Mouse (Mus musculus) hindbrain, embryonic 13.5 days (tissue): ENCODE measurements at regions not wholly inside any gene's neighbourhood (a gene's known extent, or its start where the extent isn't known, plus 50 kb on each side); places are given as distances from the start of the nearest gene placed in this dataset.

Experiments used
- ATAC-seq: fragments of 200-750 bp; cut with Nextera tagmentation; 2 replicates; pipeline ENCODE4 v1.8.0; 2017; ENCODE audit warnings: moderate TSS enrichment; ENCODE audit not compliant: low FRiP score
- H3K27ac ChIP-seq: fragments of 300-500 bp; sonication (generic); 2 replicates; pipeline ENCODE4 v1.5.1; 2015; ENCODE audit warnings: inconsistent platforms, mild to moderate bottlenecking, moderate library complexity
- H3K27me3 ChIP-seq: fragments of 300-500 bp; sonication (generic); 2 replicates; pipeline ENCODE4 v1.6.1; 2015; ENCODE audit warnings: mild to moderate bottlenecking, inconsistent platforms
- H3K36me3 ChIP-seq: fragments of 300-500 bp; sonication (generic); 2 replicates; pipeline ENCODE4 v1.6.1; 2015; ENCODE audit warnings: mild to moderate bottlenecking, inconsistent platforms
- H3K4me1 ChIP-seq: fragments of 300-500 bp; sonication (generic); replicated peaks from 2 replicates; pipeline ENCODE4 v1.6.1; 2015; ENCODE audit warnings: inconsistent platforms
- H3K4me2 ChIP-seq: fragments of 300-500 bp; sonication (generic); 2 replicates; pipeline ENCODE4 v1.6.1; 2015; ENCODE audit warnings: inconsistent platforms, mild to moderate bottlenecking, moderate library complexity
- H3K4me3 ChIP-seq: fragments of 300-500 bp; sonication (generic); 2 replicates; pipeline ENCODE4 v1.5.1; 2015; ENCODE audit warnings: mild to moderate bottlenecking, inconsistent platforms
- H3K9ac ChIP-seq: fragments of 300-500 bp; sonication (generic); 2 replicates; pipeline ENCODE4 v1.6.1; 2015; ENCODE audit warnings: mild to moderate bottlenecking, inconsistent platforms
- H3K9me3 ChIP-seq: fragments of 300-500 bp; sonication (generic); 2 replicates; pipeline ENCODE4 v1.6.1; 2016; ENCODE audit warnings: inconsistent platforms
- WGBS: fragments of 180-500 bp; shearing (Covaris S2); methylation state at CpG from one replicate; pipeline ENCODE4 v1.1.7; 2015; 5-methylcytosine and 5-hydroxymethylcytosine counted together

DNA sequence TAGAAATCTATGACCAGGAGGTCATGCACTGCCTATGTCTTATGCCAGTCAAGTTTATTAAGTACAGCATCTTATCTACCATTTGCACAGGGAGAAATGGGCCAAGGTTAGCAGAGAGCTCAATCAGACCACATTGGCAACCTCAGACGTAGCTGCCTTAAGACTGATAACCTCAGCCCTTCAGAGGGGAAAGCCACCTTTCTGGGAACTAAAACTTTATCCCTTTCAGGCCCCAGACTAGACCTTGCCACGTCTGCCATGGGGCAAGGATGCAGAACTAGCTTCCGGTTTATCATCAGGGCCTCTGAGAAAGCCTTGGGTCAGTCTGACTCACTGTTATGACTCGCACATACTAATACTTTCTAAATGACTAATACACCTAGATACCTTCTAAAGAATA is 188.8 kb upstream of the Agap1 start:
- no peak for ATAC-seq
- H3K27ac ChIP-seq, result no peak overlapping the region
- H3K27me3 ChIP-seq, result no peaks in the 10 kb centered on the region
- H3K9ac ChIP-seq, result no peak overlapping the region
- H3K4me3 ChIP-seq, result no peak overlapping the region
- no peak overlapping the region for H3K4me2 ChIP-seq
- 90% methylated on average over 4 of the region's 4 CpGs for WGBS
- no peaks in the 10 kb centered on the region for H3K36me3 ChIP-seq
- no peaks in the 10 kb centered on the region for H3K9me3 ChIP-seq
- no peaks in the 10 kb centered on the region for H3K4me1 ChIP-seq

DNA sequence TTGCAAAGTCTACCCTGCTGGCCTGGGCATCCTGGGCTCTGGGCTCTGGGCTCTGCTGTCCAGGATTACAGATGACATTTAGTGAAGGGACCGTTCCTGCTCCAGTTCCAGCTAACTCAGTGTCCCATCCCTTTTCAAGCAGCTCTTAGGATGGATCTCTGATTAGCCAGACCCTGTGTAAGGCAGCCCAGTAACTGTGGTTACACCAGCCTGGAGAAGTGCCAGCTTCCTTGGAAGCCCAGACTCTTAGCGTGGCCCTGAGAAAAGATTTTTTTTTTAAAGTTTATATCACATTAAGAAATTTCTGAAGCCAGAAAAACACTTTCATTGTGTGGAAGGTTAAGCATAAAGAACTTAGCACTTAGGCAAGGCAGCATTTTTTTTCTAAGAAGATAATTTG is 185.8 kb upstream of the Agap1 start:
- no peak overlapping the region for H3K9ac ChIP-seq
- H3K4me1 ChIP-seq, result no peaks in the 10 kb centered on the region
- no peaks in the 10 kb centered on the region for H3K27me3 ChIP-seq
- H3K9me3 ChIP-seq, result no peaks in the 10 kb centered on the region
- H3K4me2 ChIP-seq, result no peak overlapping the region
- H3K4me3 ChIP-seq, result no peak overlapping the region
- no peak for ATAC-seq
- WGBS, result 67% methylated on average over 2 of the region's 2 CpGs
- H3K27ac ChIP-seq, result no peak overlapping the region
- no peaks in the 10 kb centered on the region for H3K36me3 ChIP-seq

DNA sequence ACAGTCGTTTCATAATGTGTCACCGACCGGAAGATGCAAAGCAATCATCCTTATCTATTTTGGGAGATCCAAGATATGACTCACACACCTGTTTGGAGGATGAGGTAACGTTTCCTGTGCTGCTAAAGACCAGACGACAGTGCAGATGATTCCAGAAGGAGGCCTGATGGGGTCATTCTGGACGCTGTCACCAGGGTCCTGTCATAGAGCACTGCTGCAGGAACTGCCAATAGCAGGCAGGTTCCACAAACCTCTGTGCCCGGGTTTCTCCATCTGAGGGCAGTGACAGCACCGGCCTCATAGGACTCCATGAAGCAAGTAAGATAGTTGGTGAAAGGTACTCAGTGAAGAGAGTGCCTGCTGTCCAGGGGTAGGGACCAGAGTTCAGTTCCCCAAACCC is 182.9 kb upstream of the Agap1 start:
- Histone ChIP-seq H3K27ac (no peak overlapping the region), H3K4me2 (no peak overlapping the region), H3K4me1 (no peaks in the 10 kb centered on the region), H3K4me3 (no peak overlapping the region), H3K9me3 (no peaks in the 10 kb centered on the region), H3K27me3 (no peaks in the 10 kb centered on the region), H3K36me3 (no peaks in the 10 kb centered on the region), H3K9ac (no peak overlapping the region)
- 85% methylated on average over 8 of the region's 8 CpGs for WGBS
- ATAC-seq, result no peak

DNA sequence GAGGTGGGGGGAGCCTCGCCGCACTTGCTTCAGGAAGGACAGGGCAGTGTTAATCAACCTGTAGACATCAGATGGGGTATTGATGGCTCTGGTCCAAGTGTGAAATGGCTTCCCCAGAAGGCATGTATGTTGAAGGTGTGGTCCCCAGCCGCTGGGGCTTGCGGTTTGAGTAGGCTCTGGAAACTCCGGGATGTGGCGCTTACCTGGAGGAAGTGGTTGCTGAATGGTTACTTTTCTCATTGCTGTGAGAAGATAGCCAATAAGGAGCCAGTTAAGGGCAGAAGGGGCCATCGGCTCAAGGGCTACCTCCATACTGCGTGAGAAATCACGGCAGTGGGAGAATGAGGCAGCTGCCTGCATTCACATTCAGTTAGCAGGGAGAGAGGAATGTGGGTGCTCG is 181.6 kb upstream of the Agap1 start:
- no peak for ATAC-seq
- 91% methylated on average over 10 of the region's 10 CpGs for WGBS
- Histone ChIP-seq H3K4me3 (no peak overlapping the region), H3K27ac (no peak overlapping the region), H3K27me3 (no peaks in the 10 kb centered on the region), H3K4me2 (no peak overlapping the region), H3K36me3 (no peaks in the 10 kb centered on the region), H3K9ac (no peak overlapping the region), H3K4me1 (no peaks in the 10 kb centered on the region), H3K9me3 (no peaks in the 10 kb centered on the region)

DNA sequence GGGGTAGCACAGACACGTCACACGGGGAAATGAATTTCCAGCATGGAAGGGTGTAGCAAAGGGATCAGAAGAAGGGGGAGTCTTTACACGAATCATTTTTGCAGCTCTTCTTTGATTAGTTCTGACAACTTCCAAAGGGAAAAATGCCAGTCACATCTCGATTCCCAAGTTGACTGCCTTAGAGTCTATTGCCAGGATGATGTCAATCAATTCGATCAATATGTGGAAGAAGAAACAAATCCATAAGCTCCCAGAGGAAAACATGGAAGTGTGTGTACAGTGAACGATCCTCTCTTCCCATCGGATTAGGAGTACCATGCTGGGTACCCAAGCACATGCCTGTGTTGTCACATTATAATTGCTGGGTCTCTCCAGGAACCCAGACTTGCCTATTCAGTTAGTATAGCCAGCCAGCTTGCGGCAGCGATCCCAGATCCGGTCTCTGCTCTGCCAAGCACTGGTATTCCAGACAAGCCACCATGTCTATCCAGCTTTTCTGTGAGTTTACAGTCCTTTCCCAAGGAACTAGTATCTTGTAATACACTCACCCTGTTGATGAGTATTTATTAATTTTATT is 180.7 kb upstream of the Agap1 start:
- Histone ChIP-seq H3K36me3 (no peaks in the 10 kb centered on the region), H3K27ac (no peak overlapping the region), H3K27me3 (no peaks in the 10 kb centered on the region), H3K9ac (no peak overlapping the region), H3K4me1 (no peaks in the 10 kb centered on the region), H3K9me3 (no peaks in the 10 kb centered on the region), H3K4me2 (no peak overlapping the region), H3K4me3 (no peak overlapping the region)
- WGBS, result 92% methylated on average over 10 of the region's 10 CpGs
- ATAC-seq, result no peak

DNA sequence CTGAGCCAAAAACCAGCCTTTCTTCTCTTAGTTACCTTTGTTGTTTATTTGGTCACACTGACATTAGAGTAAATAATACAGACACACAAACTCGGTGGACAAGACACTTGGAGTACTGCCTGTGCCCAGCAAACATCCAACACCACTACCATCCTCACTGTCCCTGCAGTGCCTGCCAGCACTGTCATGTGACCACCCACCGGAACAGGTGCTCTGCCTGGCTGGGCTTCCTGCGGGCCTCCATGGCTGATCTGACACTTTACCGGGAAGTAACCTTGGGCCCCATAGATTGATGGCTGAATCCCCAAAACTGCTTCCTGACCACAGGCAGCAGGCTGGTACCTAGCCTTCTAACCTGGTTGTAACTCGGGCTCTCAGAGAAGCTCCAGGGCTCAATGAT is 175.2 kb upstream of the Agap1 start:
- WGBS, result 87% methylated on average over 5 of the region's 5 CpGs
- Histone ChIP-seq H3K4me3 (no peak overlapping the region), H3K36me3 (no peaks in the 10 kb centered on the region), H3K27ac (no peak overlapping the region), H3K9ac (no peak overlapping the region), H3K9me3 (no peaks in the 10 kb centered on the region), H3K27me3 (no peaks in the 10 kb centered on the region), H3K4me2 (no peak overlapping the region), H3K4me1 (no peaks in the 10 kb centered on the region)
- no peak for ATAC-seq

DNA sequence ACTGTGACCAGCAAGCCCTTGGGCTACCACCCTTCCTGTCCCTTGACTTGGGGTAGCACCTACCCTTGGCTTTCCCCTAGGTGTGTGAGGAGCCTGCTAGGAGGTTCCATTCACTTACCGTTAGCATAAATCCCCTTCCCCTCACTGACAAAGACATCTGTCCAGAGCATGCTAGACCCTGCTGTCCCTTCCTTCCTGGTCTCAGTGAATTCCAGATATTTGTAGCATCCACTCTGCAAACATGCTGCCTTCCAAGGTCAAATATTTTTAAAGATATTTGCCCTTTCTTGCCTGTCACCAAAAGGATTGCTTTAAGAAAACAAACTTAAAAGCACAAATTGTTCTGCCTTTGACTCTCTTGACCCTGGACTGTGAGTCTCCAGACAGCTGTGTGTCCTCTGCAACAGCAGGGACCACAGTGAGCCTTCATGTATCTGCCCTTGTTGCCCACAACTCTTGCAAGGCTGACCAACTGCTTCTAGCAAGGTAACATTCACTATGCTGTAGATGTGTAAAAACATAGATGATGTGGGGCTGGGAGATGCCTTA is 173.4 kb upstream of the Agap1 start:
- 72% methylated on average over 1 of the region's 1 CpGs for WGBS
- H3K9ac ChIP-seq, result no peak overlapping the region
- H3K36me3 ChIP-seq, result no peaks in the 10 kb centered on the region
- H3K9me3 ChIP-seq, result no peaks in the 10 kb centered on the region
- H3K4me2 ChIP-seq, result no peak overlapping the region
- no peak overlapping the region for H3K4me3 ChIP-seq
- no peak overlapping the region for H3K27ac ChIP-seq
- H3K27me3 ChIP-seq, result no peaks in the 10 kb centered on the region
- H3K4me1 ChIP-seq, result no peaks in the 10 kb centered on the region
- ATAC-seq, result no peak

DNA sequence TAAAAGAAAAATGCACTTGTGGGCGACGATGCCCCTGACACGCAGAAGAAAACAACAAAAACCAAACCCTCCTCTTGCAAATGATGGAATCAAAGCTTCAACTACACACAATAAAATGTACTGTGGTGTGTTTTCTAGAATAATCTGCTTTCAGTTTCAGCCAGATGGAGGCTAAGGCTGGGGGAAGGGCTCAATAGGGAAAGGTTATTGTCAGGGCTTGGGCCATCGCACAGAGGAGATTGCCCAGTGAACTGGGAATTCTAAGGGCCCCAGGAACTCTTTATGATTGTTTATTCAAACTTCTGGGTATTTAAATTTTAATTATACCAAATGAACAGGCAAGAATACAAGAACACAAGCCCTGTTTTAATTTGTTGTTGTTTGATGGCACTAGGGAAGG is 169.6 kb upstream of the Agap1 start:
- H3K4me1 ChIP-seq, result no peaks in the 10 kb centered on the region
- H3K9me3 ChIP-seq, result no peaks in the 10 kb centered on the region
- H3K9ac ChIP-seq, result no peak overlapping the region
- WGBS, result 70% methylated on average over 4 of the region's 4 CpGs
- no peaks in the 10 kb centered on the region for H3K36me3 ChIP-seq
- H3K27me3 ChIP-seq, result no peaks in the 10 kb centered on the region
- no peak overlapping the region for H3K4me3 ChIP-seq
- no peak overlapping the region for H3K4me2 ChIP-seq
- H3K27ac ChIP-seq, result no peak overlapping the region
- no peak for ATAC-seq

DNA sequence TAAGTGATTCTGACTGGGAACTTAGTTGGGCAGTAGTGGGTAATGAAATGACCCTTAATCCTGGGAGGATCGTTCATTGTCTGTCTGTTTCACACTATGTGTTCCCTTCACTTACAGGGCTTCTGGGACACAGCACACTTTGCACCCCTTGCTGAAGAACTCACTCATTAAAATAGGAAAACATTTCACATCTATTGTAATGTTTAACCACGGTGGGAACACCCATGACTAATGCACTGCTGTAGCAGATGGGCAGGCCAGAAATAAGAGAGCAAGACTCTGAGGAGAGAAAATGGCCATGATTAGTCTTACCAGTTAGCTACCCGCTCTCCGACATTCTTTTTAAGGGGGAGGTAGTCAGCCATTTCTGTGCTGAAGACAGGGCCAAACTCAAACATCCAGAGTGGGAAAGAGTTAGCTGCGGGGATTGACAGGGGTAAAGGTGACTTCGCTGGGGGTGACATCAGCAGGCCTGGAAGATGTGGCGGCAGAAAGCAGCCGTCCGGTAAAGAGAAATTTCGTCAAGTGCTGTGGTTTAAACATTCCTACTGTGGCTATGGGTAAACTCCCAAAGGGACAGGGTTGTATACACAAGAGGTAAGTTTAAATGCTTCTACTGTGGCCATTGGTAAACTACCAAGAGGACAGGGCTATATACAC is 167.3 kb upstream of the Agap1 start:
- Histone ChIP-seq H3K4me2 (no peak overlapping the region), H3K27me3 (peaks cover 5% of the 10 kb centered on the region; the same call in 1 of the 2 replicates), H3K36me3 (no peaks in the 10 kb centered on the region), H3K9ac (no peak overlapping the region), H3K4me1 (no peaks in the 10 kb centered on the region), H3K27ac (no peak overlapping the region), H3K4me3 (no peak overlapping the region), H3K9me3 (no peaks in the 10 kb centered on the region)
- WGBS, result 83% methylated on average over 10 of the region's 10 CpGs
- no peak for ATAC-seq

DNA sequence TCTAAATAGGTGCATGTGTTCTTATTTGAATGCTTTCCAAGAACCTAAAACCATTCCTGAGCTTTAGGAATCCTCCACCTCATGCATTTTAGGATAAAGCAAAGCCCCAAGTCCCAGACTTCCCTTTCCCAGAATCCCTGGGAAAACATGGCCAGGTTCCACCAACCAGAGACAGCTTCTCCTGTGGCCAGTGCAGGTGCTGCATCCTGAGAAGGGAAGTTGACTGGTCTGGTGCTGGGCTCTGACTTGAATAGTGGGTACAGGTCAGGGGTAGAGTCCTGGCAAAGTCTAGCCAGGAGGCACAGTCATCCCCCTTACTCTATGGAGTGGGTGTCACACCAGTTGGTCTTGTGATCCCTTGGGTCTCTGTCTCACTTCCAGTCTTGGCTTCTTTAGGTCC is 166.6 kb upstream of the Agap1 start:
- Histone ChIP-seq H3K36me3 (no peaks in the 10 kb centered on the region), H3K9me3 (no peaks in the 10 kb centered on the region), H3K4me2 (no peak overlapping the region), H3K4me1 (no peaks in the 10 kb centered on the region), H3K27ac (no peak overlapping the region), H3K4me3 (no peak overlapping the region), H3K27me3 (peaks cover 5% of the 10 kb centered on the region; the same call in 1 of the 2 replicates), H3K9ac (no peak overlapping the region)
- no peak for ATAC-seq

DNA sequence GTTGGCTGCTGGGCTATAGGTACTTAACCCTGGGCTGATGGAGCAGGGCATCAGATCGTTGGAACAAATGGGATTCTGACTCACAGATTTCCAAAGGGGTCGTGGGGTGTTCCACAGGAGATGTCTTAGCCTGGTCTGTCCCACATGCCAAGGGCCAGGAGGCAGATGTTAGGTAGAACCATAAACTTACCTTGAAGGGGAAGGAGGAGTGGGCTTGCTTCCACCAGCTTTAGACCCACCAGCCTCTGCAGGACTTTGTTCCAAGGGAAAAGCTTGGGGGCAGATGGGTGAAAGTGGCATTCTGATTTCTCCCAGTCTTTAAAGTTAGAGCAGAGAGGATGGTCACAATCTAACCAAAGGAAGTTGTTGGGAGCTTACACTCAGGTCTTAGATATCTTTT is 165.7 kb upstream of the Agap1 start:
- Histone ChIP-seq H3K36me3 (no peaks in the 10 kb centered on the region), H3K4me3 (no peak overlapping the region), H3K4me2 (no peak overlapping the region), H3K9me3 (no peaks in the 10 kb centered on the region), H3K27me3 (peaks cover 5% of the 10 kb centered on the region; the same call in 1 of the 2 replicates), H3K4me1 (no peaks in the 10 kb centered on the region), H3K9ac (no peak overlapping the region), H3K27ac (no peak overlapping the region)
- no peak for ATAC-seq
- 83% methylated on average over 2 of the region's 2 CpGs for WGBS

DNA sequence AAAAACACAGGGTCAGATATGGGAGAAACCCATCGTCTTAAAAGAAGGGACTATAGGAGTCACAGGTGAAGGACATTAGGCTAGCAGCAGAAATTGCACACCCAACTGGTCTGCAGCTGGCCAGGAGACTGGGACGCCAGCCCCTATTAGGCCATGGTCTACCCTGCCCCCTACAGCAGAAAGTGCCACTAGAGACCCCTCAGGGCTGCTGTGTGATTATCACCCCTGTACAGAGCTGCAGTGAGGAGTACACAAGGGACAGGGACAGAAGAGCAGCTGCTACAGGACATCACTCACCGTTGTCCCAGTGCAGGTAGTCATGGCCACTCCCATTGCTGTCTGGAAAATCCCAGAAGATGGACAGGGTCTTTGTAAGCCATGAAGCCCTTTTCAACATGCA is 157.9 kb upstream of the Agap1 start:
- no peak overlapping the region for H3K4me2 ChIP-seq
- H3K9ac ChIP-seq, result no peak overlapping the region
- no peaks in the 10 kb centered on the region for H3K27me3 ChIP-seq
- no peaks in the 10 kb centered on the region for H3K36me3 ChIP-seq
- H3K9me3 ChIP-seq, result no peaks in the 10 kb centered on the region
- no peak overlapping the region for H3K4me3 ChIP-seq
- H3K27ac ChIP-seq, result no peak overlapping the region
- H3K4me1 ChIP-seq, result 0 out of 2 replicates have a peak, but pooled peaks cover 4% of the 10 kb centered on the region
- no peak for ATAC-seq
- WGBS, result 72% methylated on average over 3 of the region's 3 CpGs

DNA sequence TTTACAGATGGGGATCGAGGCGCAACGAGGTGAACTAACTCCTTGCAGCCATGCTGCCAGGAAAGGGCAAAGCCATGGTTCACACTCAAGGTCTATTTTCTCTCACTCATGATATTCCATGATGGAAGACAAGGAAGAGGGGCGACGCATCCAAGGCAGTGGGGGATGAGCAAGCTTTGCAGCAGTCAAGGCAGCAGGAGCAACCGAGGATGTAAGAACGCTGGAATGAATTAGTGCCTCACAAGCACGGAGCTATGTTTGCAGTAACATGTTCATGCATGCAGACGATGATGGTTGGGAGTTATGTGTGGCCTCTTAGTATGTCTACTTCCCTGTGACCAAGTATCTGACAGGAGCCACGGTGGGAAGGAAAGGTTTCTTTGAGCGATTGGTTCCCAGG is 156.8 kb upstream of the Agap1 start:
- Histone ChIP-seq H3K27ac (no peak overlapping the region), H3K4me3 (no peak overlapping the region), H3K4me1 (peaks cover 10% of the 10 kb centered on the region), H3K4me2 (no peak overlapping the region), H3K27me3 (no peaks in the 10 kb centered on the region), H3K9ac (no peak overlapping the region), H3K9me3 (no peaks in the 10 kb centered on the region), H3K36me3 (no peaks in the 10 kb centered on the region)
- ATAC-seq, result no peak
- 89% methylated on average over 11 of the region's 11 CpGs for WGBS
